Mouse (Mus musculus) neural tube, embryonic 12.5 days (tissue): ENCODE data around the gene Yeats4. TPM values are rescaled to one million over a fixed set of nuclear protein-coding genes. Genes with fewer than 3 reads are reported as not detected.

ENCODE experiments used
- polyA plus RNA-seq: library from polyadenylated mRNA; unstranded; fragments of >200 nt; fragmentation: Nextera tagmentation; extraction: Ambion mirVana; gene quantifications from 2 replicates; pipeline ENCODE4 v1.2.1, GENCODE M21; 2016

Yeats4 gene
- polyA plus RNA-seq, 1 experiment from 2014 or later = 125 TPM

Other genes starting within 250 kb of the Yeats4 start
- gene Best3, start 238.2 kb downstream of the Yeats4 start, polyA plus RNA-seq = 0.09 and 0.28 TPM in 2 replicates
- 0.14 TPM in 1 of 2 replicates, not detected in the other for gene Lrrc10, start 179.2 kb downstream of the Yeats4 start, polyA plus RNA-seq
- 265 and 280 TPM in 2 replicates for gene Cct2, start 160.7 kb downstream of the Yeats4 start, polyA plus RNA-seq
- 23.1 and 26.3 TPM in 2 replicates for gene Frs2, start 76.0 kb downstream of the Yeats4 start, polyA plus RNA-seq
- gene 9530003J23Rik, start 14.2 kb upstream of the Yeats4 start, polyA plus RNA-seq = not detected in 2 replicates
- gene Lyz2, start 57.8 kb upstream of the Yeats4 start, polyA plus RNA-seq = 16.2 and 16.7 TPM in 2 replicates
- gene Lyz1, start 68.4 kb upstream of the Yeats4 start, polyA plus RNA-seq = not detected in 2 replicates
- gene Cpsf6, start 155.5 kb upstream of the Yeats4 start, polyA plus RNA-seq = 216 and 225 TPM in 2 replicates